ENCODE assay signal across 22 mouse cellular contexts in genomic region chr7:29541186-29541585, GRCm38 (mm10).
"Had no signal": no experiment of that assay in that cellular context is flagged by ENCODE, and none has a peak within 500 bp of the region (broad histone marks: within the 10 kb centered on the region; RNA-seq: fewer than 3 reads in every experiment).

No protein-coding gene starts in this region.

- DNase-seq: liver, postnatal 0 days; lung, adult 2 months; lung, postnatal 14 days; lung, postnatal 36 days; midbrain, embryonic 14.5 days; retina, postnatal 1 day; right cerebral cortex, adult 18-20 months; right cerebral cortex, postnatal 25 days; right cerebral cortex, postnatal 4 days; spleen, adult 18-20 months; thymus, adult 18-20 months; thymus, postnatal 14 days; thymus, postnatal 36 days had no signal

- H3K4me2 ChIP-seq: lung, embryonic 15.5 days; midbrain, embryonic 11.5 days; neural tube, embryonic 13.5 days; neural tube, embryonic 15.5 days had no signal

- H3K9ac ChIP-seq: liver, postnatal 0 days; lung, embryonic 15.5 days; neural tube, embryonic 13.5 days; neural tube, embryonic 15.5 days had no signal

- H3K4me3 ChIP-seq: lung, embryonic 15.5 days; megakaryocyte, embryonic 14.5 days; myocyte; neural tube, embryonic 13.5 days; neural tube, embryonic 15.5 days had no signal

- H3K4me1 ChIP-seq: lung, embryonic 15.5 days; megakaryocyte, embryonic 14.5 days; neural tube, embryonic 13.5 days; neural tube, embryonic 15.5 days had no signal

- H3K27me3 ChIP-seq: lung, embryonic 15.5 days; neural tube, embryonic 13.5 days; neural tube, embryonic 15.5 days had no signal

- H3K9me3 ChIP-seq: lung, embryonic 15.5 days; neural tube, embryonic 15.5 days had no signal

- H3K36me3 ChIP-seq: lung, embryonic 15.5 days; neural tube, embryonic 13.5 days; neural tube, embryonic 15.5 days had no signal

- ATAC-seq: liver, postnatal 0 days; lung, postnatal 0 days; midbrain, embryonic 16.5 days had no signal

- H3K27ac ChIP-seq: lung, embryonic 15.5 days; macrophage; neural tube, embryonic 13.5 days; neural tube, embryonic 15.5 days had no signal
